Mouse (Mus musculus): ENCODE results near the gene Cxcr4. TPM values are rescaled to one million over a fixed set of nuclear protein-coding genes. Genes with fewer than 3 reads are reported as not detected.

The Cxcr4 gene
- polyA plus RNA-seq, 1 experiment from 2014 or later, result 13.3 TPM

DNA sequence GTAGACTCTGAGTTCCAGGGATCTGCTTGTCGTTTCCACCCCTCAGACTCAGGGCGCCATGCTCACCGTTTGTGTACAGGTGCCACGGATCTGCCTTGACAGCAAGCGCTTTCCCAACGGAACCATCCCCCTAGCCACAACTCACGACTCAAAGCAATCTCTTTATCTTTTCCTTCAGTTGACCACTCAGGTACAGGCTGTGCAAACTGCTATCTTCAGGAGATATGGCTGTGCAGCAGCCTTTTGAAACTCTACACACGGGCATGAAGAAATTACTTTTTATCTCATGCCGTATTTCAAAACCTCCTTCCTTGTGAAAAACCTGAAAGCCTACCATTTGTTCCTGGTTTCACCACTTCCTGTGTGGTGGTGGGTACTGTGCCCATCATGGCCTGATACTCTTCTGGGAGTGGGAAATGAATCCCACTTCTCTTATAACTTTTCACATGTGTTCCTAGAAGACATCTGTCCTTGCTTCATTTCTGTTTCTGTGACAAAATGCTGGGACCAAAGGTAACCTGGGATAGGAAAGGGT lies 34.1 kb upstream of the Cxcr4 start:
- DNase-seq (ENCODE audit: low spot score), result no peak
- no peak overlapping the region for H3K9ac ChIP-seq (replicated peaks; ENCODE audit: low read depth)
- no peak overlapping the region for H3K27ac ChIP-seq (ENCODE audit: low read length)
- no peaks in the 10 kb centered on the region for H3K9me3 ChIP-seq (ENCODE audit: low read length)
- 58% methylated on average over 9 of the region's 9 CpGs for WGBS
- no peak overlapping the region for H3K4me2 ChIP-seq (replicated peaks; ENCODE audit: low read depth, low read length)
- no peak overlapping the region for H3K4me3 ChIP-seq (ENCODE audit: low read depth, low read length)
- no peaks in the 10 kb centered on the region for H3K27me3 ChIP-seq (replicated peaks; ENCODE audit: insufficient read depth, low read length)
- H3K4me1 ChIP-seq (ENCODE audit: insufficient read depth, low read depth, low read length), result no peaks in the 10 kb centered on the region
- no peaks in the 10 kb centered on the region for H3K36me3 ChIP-seq (ENCODE audit: insufficient read depth, low read length)
- no peak for ATAC-seq
- no peak for TF ChIP-seq EP300 (IDR thresholded peaks at IDR 0.05)
- no peak for TF ChIP-seq CTCF (IDR thresholded peaks at IDR 0.05)

DNA sequence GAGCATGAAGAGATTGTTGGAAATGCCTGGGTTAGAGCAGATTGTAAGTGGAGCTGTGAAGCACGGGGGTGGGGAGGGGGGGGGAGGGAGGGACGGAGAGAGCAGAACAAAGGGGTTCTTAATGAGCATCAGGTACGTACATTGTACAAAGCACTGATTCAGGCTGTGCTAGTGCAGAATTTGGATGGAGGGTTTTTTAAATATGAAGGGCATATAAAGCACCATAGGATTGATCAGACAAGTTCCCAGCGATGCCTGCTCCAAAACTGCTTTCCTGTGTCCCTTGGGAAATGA lies 31.4 kb upstream of the Cxcr4 start:
- no peaks in the 10 kb centered on the region for H3K27me3 ChIP-seq (replicated peaks; ENCODE audit: insufficient read depth, low read length)
- no peak overlapping the region for H3K27ac ChIP-seq (ENCODE audit: low read length)
- H3K9ac ChIP-seq (replicated peaks; ENCODE audit: low read depth), result no peak overlapping the region
- no peaks in the 10 kb centered on the region for H3K9me3 ChIP-seq (ENCODE audit: low read length)
- H3K4me1 ChIP-seq (ENCODE audit: insufficient read depth, low read depth, low read length), result no peaks in the 10 kb centered on the region
- no peak overlapping the region for H3K4me3 ChIP-seq (ENCODE audit: low read depth, low read length)
- WGBS, result 46% methylated on average over 4 of the region's 4 CpGs
- TF ChIP-seq CTCF (IDR thresholded peaks at IDR 0.05), result no peak
- no peak for TF ChIP-seq EP300 (IDR thresholded peaks at IDR 0.05)
- no peak overlapping the region for H3K4me2 ChIP-seq (replicated peaks; ENCODE audit: low read depth, low read length)
- DNase-seq (ENCODE audit: low spot score) (no peak), ATAC-seq (no peak)
- no peaks in the 10 kb centered on the region for H3K36me3 ChIP-seq (ENCODE audit: insufficient read depth, low read length)

DNA sequence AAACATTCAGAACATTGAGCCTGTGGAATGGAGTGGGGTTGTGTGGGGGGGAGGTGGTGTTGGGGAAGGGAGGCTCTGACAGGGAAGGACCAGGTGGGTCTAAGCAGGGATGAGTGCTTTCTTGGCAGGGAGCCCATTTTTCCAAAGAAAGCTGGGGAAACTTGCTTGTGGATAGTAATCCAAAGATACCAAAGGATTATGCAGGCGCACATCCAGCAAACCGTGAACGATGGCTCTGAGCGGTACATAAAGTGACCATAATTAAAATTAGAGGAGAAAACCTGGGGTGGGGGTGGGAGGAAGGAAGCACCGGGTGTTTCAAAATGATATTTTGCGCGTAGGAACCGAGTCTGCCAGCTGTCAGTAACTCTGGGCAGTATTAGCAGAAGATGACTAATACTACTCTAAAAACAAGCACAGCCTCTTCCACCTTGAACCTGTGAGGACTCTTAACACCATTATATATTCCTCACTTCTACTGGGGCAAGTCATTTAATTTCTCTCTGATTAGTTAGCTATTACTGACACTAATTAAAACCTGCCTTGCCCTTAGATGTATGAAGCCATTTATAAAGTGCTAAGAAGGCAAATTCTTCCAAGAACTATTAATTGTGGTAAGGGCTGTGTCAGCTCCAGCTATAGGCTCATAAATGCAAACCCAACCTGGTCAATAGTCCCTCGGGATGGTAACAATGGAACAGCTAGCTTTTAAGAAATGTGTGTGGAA lies 30.9 kb upstream of the Cxcr4 start:
- Histone ChIP-seq H3K4me2 (replicated peaks; ENCODE audit: low read depth, low read length) (no peak overlapping the region), H3K27ac (ENCODE audit: low read length) (no peak overlapping the region), H3K9ac (replicated peaks; ENCODE audit: low read depth) (no peak overlapping the region), H3K27me3 (replicated peaks; ENCODE audit: insufficient read depth, low read length) (no peaks in the 10 kb centered on the region), H3K9me3 (ENCODE audit: low read length) (no peaks in the 10 kb centered on the region), H3K4me1 (ENCODE audit: insufficient read depth, low read depth, low read length) (no peaks in the 10 kb centered on the region), H3K36me3 (ENCODE audit: insufficient read depth, low read length) (no peaks in the 10 kb centered on the region), H3K4me3 (ENCODE audit: low read depth, low read length) (no peak overlapping the region)
- DNase-seq (ENCODE audit: low spot score) (no peak), ATAC-seq (no peak)
- TF ChIP-seq EP300 (IDR thresholded peaks at IDR 0.05) (no peak), CTCF (IDR thresholded peaks at IDR 0.05) (no peak)
- 22% methylated on average over 9 of the region's 9 CpGs for WGBS

DNA sequence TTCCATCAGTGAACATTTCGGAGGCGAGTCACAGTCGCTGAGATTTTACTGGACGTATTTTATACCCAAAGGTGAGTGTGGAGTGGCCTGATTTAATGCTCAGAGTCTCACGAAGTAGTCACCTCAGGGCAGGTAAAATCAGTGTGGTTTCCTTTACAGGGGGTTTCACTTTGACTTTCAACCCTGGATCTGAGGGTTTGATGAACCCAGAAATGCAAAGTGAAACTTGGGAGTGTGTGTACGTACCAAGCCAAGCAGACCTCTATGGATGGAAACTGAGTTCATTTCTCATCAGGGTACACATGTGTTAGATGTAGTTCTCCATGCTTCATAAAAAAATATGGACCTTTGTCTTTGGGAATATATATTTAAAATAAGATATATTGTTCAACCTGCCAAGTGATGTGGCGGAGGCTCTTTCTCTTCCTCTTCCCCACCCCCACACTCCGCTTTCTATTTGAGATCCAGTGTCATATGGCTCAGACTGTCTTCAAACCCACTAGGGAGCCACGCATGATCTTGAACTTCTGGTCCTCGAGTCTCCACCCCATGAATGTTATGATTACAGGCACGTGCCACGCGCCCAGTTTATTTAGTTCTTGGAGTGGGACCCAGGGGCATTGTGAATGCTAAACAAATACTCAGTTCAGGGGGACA lies 25.7 kb upstream of the Cxcr4 start:
- H3K4me1 ChIP-seq (ENCODE audit: insufficient read depth, low read depth, low read length), result peaks cover 3% of the 10 kb centered on the region; the same call in 1 of the 2 replicates
- ATAC-seq (no peak), DNase-seq (ENCODE audit: low spot score) (no peak)
- H3K27ac ChIP-seq (ENCODE audit: low read length), result no peak overlapping the region
- no peak overlapping the region for H3K4me3 ChIP-seq (ENCODE audit: low read depth, low read length)
- H3K9me3 ChIP-seq (ENCODE audit: low read length), result no peaks in the 10 kb centered on the region
- H3K36me3 ChIP-seq (ENCODE audit: insufficient read depth, low read length), result no peaks in the 10 kb centered on the region
- no peaks in the 10 kb centered on the region for H3K27me3 ChIP-seq (replicated peaks; ENCODE audit: insufficient read depth, low read length)
- no peak for TF ChIP-seq CTCF (IDR thresholded peaks at IDR 0.05)
- TF ChIP-seq EP300 (IDR thresholded peaks at IDR 0.05), result no peak
- H3K4me2 ChIP-seq (replicated peaks; ENCODE audit: low read depth, low read length), result no peak overlapping the region
- 84% methylated on average over 13 of the region's 13 CpGs for WGBS
- no peak overlapping the region for H3K9ac ChIP-seq (replicated peaks; ENCODE audit: low read depth)

DNA sequence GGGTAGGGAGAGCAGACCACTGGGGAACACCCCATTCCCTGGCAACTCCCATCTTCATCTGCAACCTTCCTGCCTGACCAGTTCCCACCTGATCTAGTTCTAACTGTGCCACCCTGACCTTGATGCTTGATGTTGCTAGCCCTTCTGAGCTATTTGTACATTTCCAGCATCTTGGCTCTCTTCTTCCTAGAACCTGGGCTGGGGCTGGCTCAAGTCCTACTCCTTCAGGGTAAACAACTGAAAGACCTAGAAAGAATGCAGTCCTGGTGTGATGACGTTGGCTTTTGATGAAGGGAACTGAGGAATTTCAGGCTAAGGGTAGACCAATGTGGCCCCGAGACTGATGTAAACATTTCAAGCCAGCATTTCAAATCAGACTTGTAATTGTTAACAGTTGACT lies 24.5 kb upstream of the Cxcr4 start:
- no peak overlapping the region for H3K27ac ChIP-seq (ENCODE audit: low read length)
- H3K4me2 ChIP-seq (replicated peaks; ENCODE audit: low read depth, low read length), result no peak overlapping the region
- no peaks in the 10 kb centered on the region for H3K9me3 ChIP-seq (ENCODE audit: low read length)
- no peaks in the 10 kb centered on the region for H3K27me3 ChIP-seq (replicated peaks; ENCODE audit: insufficient read depth, low read length)
- ATAC-seq (0 out of 2 replicates have a peak, but pooled peaks have one; percentile 13), DNase-seq (ENCODE audit: low spot score) (peak; percentile 17)
- no peaks in the 10 kb centered on the region for H3K36me3 ChIP-seq (ENCODE audit: insufficient read depth, low read length)
- 27% methylated on average over 2 of the region's 2 CpGs for WGBS
- TF ChIP-seq EP300 (IDR thresholded peaks at IDR 0.05) (no peak), CTCF (IDR thresholded peaks at IDR 0.05) (no peak)
- no peak overlapping the region for H3K9ac ChIP-seq (replicated peaks; ENCODE audit: low read depth)
- peaks cover 3% of the 10 kb centered on the region; the same call in 1 of the 2 replicates for H3K4me1 ChIP-seq (ENCODE audit: insufficient read depth, low read depth, low read length)
- H3K4me3 ChIP-seq (ENCODE audit: low read depth, low read length), result no peak overlapping the region

DNA sequence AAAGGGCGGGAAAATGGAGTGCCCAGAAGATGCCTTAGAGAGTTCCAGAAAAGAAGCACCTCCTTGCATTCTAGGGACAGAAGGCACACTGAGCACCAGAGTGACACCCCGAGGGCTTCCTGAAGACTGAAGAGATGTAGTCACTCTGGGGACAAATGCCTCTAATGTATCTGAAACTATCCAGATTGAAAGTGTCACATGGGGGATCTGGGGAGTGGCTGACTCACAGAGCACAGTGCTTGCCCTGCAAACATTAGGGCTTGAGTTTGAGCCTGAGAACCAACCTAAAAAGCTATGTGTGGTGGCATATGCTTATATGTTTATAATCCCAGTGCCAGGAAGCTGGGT lies 23.3 kb upstream of the Cxcr4 start:
- DNase-seq (ENCODE audit: low spot score) (no peak), ATAC-seq (peak; percentile 20)
- H3K9ac ChIP-seq (replicated peaks; ENCODE audit: low read depth), result no peak overlapping the region
- no peaks in the 10 kb centered on the region for H3K9me3 ChIP-seq (ENCODE audit: low read length)
- no peak for TF ChIP-seq EP300 (IDR thresholded peaks at IDR 0.05)
- TF ChIP-seq CTCF (IDR thresholded peaks at IDR 0.05), result no peak
- no peaks in the 10 kb centered on the region for H3K36me3 ChIP-seq (ENCODE audit: insufficient read depth, low read length)
- no peak overlapping the region for H3K4me3 ChIP-seq (ENCODE audit: low read depth, low read length)
- no peaks in the 10 kb centered on the region for H3K27me3 ChIP-seq (replicated peaks; ENCODE audit: insufficient read depth, low read length)
- H3K4me1 ChIP-seq (ENCODE audit: insufficient read depth, low read depth, low read length), result peaks cover 3% of the 10 kb centered on the region; the same call in 1 of the 2 replicates
- H3K4me2 ChIP-seq (replicated peaks; ENCODE audit: low read depth, low read length), result no peak overlapping the region
- 39% methylated on average over 2 of the region's 2 CpGs for WGBS
- H3K27ac ChIP-seq (ENCODE audit: low read length), result peak overlapping the region; percentile 43; the same call in 1 of the 2 replicates

All from lung, postnatal 0 days (tissue).